Comparison of ENCODE assay signal across 25 mouse cellular contexts in genomic region chr11:5551430-5551829, GRCm38 (mm10). TPM values are rescaled to one million over a fixed set of nuclear protein-coding genes. Genes with fewer than 3 reads are reported as not detected.
"Had no signal": no experiment of that assay in that cellular context is flagged by ENCODE, and none has a peak within 500 bp of the region (broad histone marks: within the 10 kb centered on the region; RNA-seq: fewer than 3 reads in every experiment).

No protein-coding gene starts in this region.

- H3K36me3 ChIP-seq: intestine, embryonic 15.5 days; limb, embryonic 10.5 days; limb, embryonic 13.5 days; liver, embryonic 13.5 days; midbrain, embryonic 15.5 days; neural tube, embryonic 13.5 days had no signal

- H3K9ac ChIP-seq: intestine, embryonic 15.5 days; limb, embryonic 13.5 days; liver, embryonic 13.5 days; lung, embryonic 14.5 days; midbrain, embryonic 15.5 days; neural tube, embryonic 13.5 days had no signal

- H3K27ac ChIP-seq: intestine, embryonic 15.5 days; layer of hippocampus, adult 2 months; limb, embryonic 10.5 days; limb, embryonic 13.5 days; liver, embryonic 13.5 days; midbrain, embryonic 15.5 days; neural tube, embryonic 13.5 days had no signal

- H3K4me3 ChIP-seq: intestine, embryonic 15.5 days; layer of hippocampus, adult 2 months; limb, embryonic 10.5 days; limb, embryonic 13.5 days; liver, embryonic 13.5 days; midbrain, embryonic 15.5 days; neural tube, embryonic 13.5 days had no signal

- H3K27me3 ChIP-seq: intestine, embryonic 15.5 days; limb, embryonic 13.5 days; liver, embryonic 13.5 days; midbrain, embryonic 15.5 days; neural tube, embryonic 13.5 days had no signal

- H3K9me3 ChIP-seq: intestine, embryonic 15.5 days; limb, embryonic 13.5 days; midbrain, embryonic 15.5 days; neural tube, embryonic 13.5 days had no signal

- H3K4me2 ChIP-seq: intestine, embryonic 15.5 days; limb, embryonic 13.5 days; liver, embryonic 13.5 days; lung, embryonic 14.5 days; midbrain, embryonic 11.5 days; midbrain, embryonic 15.5 days; neural tube, embryonic 13.5 days had no signal

- ATAC-seq: intestine, embryonic 15.5 days; midbrain, embryonic 15.5 days had no signal

- DNase-seq: kidney, adult 11 months; kidney, adult 8-10 months; kidney, postnatal 14 days; layer of hippocampus, adult 9-11 months; liver, embryonic 13.5 days; lung, embryonic 14.5 days; retina, postnatal 1 day; thymus, adult 2 months; thymus, postnatal 14 days; thymus, postnatal 4 days had no signal

- H3K4me1 ChIP-seq: intestine, embryonic 15.5 days; limb, embryonic 10.5 days; limb, embryonic 13.5 days; liver, embryonic 13.5 days; midbrain, embryonic 15.5 days; neural tube, embryonic 13.5 days had no signal

RNA-seq across cellular contexts. Expression of gene Ankrd36, which starts 18.1 kb away (rescaled TPM):
- total RNA-seq: layer of hippocampus, adult 2 months; layer of hippocampus, postnatal 25 days; left cerebral cortex, adult 18-20 months; left cerebral cortex, postnatal 25 days; liver, adult 2 months; neutrophil, adult 5-6 weeks had no signal
- polyA plus RNA-seq: kidney, embryonic 16.5 days; large intestine, adult 2 months; limb, embryonic 10.5 days; liver, adult 2 months; lung, embryonic 14.5 days; midbrain, embryonic 11.5 days; neural tube, embryonic 13.5 days; small intestine, adult 2 months; thymus, adult 2 months had no signal
